Mouse (Mus musculus) limb, embryonic 14.5 days (tissue): ENCODE measurements around the gene Med13l. TPM values are rescaled to one million over a fixed set of nuclear protein-coding genes. Genes with fewer than 3 reads are reported as not detected.
A peak's percentile ranks its signal among the peaks of the same experiment; 100 is the strongest.

Experiments
- ATAC-seq: fragments of 200-750 bp; cut with Nextera tagmentation; 2 replicates; pipeline ENCODE4 v1.8.0; 2017; ENCODE audit warnings: low read depth, moderate number of reproducible peaks, moderate TSS enrichment; ENCODE audit not compliant: low FRiP score
- DNase-seq: peaks from one replicate; pipeline ENCODE4 v3.0.0-alpha.2; 2015; ENCODE audit warnings: low spot score
- H3K27ac ChIP-seq: fragments of 300-500 bp; sonication (generic); replicated peaks from 2 replicates; pipeline ENCODE4 v1.5.1; 2014; ENCODE audit warnings: low read depth, mild to moderate bottlenecking, low read length, moderate library complexity, mixed read lengths
- H3K27me3 ChIP-seq: fragments of 300-500 bp; sonication (generic); 2 replicates; pipeline ENCODE4 v1.6.1; 2014; ENCODE audit warnings: low read length, mixed read lengths; ENCODE audit not compliant: control insufficient read depth, insufficient read depth
- H3K36me3 ChIP-seq: fragments of 300-500 bp; sonication (generic); 2 replicates; pipeline ENCODE4 v1.6.1; 2014; ENCODE audit warnings: mild to moderate bottlenecking, low read length, moderate library complexity, mixed read lengths; ENCODE audit not compliant: control insufficient read depth, insufficient read depth
- H3K4me1 ChIP-seq: fragments of 300-500 bp; sonication (generic); 2 replicates; pipeline ENCODE4 v1.6.1; 2014; ENCODE audit warnings: antibody characterized with exemption, low read length, mixed read lengths; ENCODE audit not compliant: control insufficient read depth, insufficient read depth
- H3K4me2 ChIP-seq: fragments of 300-500 bp; sonication (generic); replicated peaks from 2 replicates; pipeline ENCODE4 v1.6.1; 2014; ENCODE audit warnings: low read depth, mild to moderate bottlenecking, low read length, moderate library complexity; ENCODE audit not compliant: severe bottlenecking
- H3K4me3 ChIP-seq: fragments of 300-500 bp; sonication (generic); replicated peaks from 2 replicates; pipeline ENCODE4 v1.5.1; 2014; ENCODE audit warnings: low read length
- H3K9ac ChIP-seq: fragments of 300-500 bp; sonication (generic); 2 replicates; pipeline ENCODE4 v1.6.1; 2014; ENCODE audit warnings: mild to moderate bottlenecking, low read depth, low read length, moderate library complexity; ENCODE audit not compliant: severe bottlenecking
- H3K9me3 ChIP-seq: fragments of 300-500 bp; sonication (generic); 2 replicates; pipeline ENCODE4 v1.6.1; 2016; ENCODE audit warnings: low read length; ENCODE audit not compliant: control insufficient read depth
- POLR2A ChIP-seq: fragments of 200-500 bp; IDR thresholded peaks from 2 replicates; pipeline ENCODE4 v1.8.0; 2012; ENCODE audit warnings: inconsistent platforms, mild to moderate bottlenecking, moderate library complexity, borderline replicate concordance; ENCODE audit not compliant: insufficient read depth, insufficient read length; ENCODE audit errors: extremely low read depth
- WGBS: fragments of 180-500 bp; shearing (Covaris S2); extraction: QIAGEN DNeasy Blood & Tissue Kit; methylation state at CpG from one replicate; pipeline ENCODE4 v1.1.7; 2014; 5-methylcytosine and 5-hydroxymethylcytosine counted together
- polyA plus RNA-seq, 2 experiments: library from polyadenylated mRNA; depleted of rRNA in 1 of 2; stranded (reverse) in 1 of 2; unstranded in 1 of 2; fragments of >200 nt; fragmentation: Nextera tagmentation in 1 of 2; extraction: Ambion mirVana in 1 of 2; gene quantifications; 2 replicates each; pipeline versions ENCODE4 v1.2.1 to v1.2.3; 2012 to 2014

Gene Med13l
- polyA plus RNA-seq, 2 experiments = 17.8 to 19.8 TPM

DNA sequence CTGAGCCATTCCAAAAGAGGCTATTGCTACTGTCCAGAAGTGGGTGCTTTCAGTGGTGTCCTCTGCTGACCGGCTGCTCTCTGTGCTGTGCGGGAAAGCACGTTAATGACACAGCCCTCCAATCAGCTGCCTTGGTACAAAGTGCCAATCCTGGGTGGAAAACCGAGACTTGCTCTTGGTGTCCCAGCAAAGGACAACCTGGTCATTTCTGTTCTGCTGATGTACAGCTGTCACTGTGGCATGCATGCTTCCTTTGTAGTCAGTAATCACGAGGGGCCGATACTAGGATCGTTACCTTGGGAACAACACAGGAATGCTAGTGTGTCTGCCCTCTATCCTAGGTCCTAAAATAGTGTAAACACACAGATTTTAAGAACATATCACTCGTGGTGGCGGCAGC lies 142.2 kb downstream of the Med13l start:
- Histone ChIP-seq H3K27me3 (no peaks in the 10 kb centered on the region), H3K9me3 (no peaks in the 10 kb centered on the region), H3K4me3 (no peak overlapping the region), H3K36me3 (no peaks in the 10 kb centered on the region), H3K4me1 (peaks cover 41% of the 10 kb centered on the region), H3K27ac (no peak overlapping the region), H3K9ac (no peak overlapping the region), H3K4me2 (no peak overlapping the region)
- no peak for DNase-seq
- TF ChIP-seq POLR2A = no peak
- 37% methylated on average over 9 of the region's 9 CpGs for WGBS
- ATAC-seq = 0 out of 2 replicates have a peak, but pooled peaks have one; percentile 31

DNA sequence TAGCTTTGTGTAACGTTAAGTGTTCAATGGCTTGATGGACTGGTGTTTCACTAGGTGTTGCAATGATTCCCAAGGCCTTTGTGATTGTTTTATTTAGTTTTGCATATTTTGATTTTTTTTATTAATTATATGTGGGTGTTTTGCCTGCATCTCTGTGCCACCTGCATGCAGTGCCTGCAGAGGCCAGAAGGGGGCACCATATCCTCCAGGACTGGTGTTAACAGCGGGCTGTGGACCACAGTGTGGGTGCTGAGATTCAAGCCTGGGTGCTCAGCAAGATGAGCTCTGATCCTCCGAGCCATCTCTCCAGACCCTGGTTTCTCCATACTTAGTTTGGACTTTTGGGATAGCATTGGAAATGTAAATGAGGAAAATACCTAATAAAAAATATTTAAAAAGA lies 143.7 kb downstream of the Med13l start:
- peaks cover 49% of the 10 kb centered on the region for H3K4me1 ChIP-seq
- no peak overlapping the region for H3K4me3 ChIP-seq
- H3K27ac ChIP-seq = no peak overlapping the region
- no peaks in the 10 kb centered on the region for H3K36me3 ChIP-seq
- H3K9me3 ChIP-seq = no peaks in the 10 kb centered on the region
- DNase-seq (no peak), ATAC-seq (no peak)
- no peaks in the 10 kb centered on the region for H3K27me3 ChIP-seq
- WGBS = 87% methylated on average over 3 of the region's 3 CpGs
- no peak overlapping the region for H3K9ac ChIP-seq
- no peak for TF ChIP-seq POLR2A
- H3K4me2 ChIP-seq = no peak overlapping the region

DNA sequence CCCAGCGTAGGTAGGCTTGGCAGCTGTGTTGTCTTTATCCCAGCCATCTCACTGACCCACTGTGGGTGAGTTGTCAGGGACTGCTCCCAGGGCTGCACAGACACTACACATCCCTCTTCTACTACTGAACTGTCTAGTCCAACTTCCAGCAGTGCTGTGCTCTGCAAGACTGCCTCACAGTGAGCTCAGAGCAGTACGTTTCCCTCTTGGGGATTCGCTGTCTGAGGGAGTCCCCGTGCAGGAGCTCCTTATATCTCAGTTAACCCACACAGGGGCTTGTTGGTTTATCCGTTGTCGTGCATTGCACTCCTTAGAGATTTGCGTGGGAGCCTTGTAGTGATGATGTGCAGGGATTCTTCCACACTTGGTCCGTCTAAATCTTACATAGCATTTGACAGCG lies 144.5 kb downstream of the Med13l start:
- DNase-seq = no peak
- no peak for ATAC-seq
- no peak overlapping the region for H3K4me2 ChIP-seq
- TF ChIP-seq POLR2A = no peak
- 91% methylated on average over 9 of the region's 9 CpGs for WGBS
- no peaks in the 10 kb centered on the region for H3K27me3 ChIP-seq
- no peaks in the 10 kb centered on the region for H3K9me3 ChIP-seq
- peaks cover 57% of the 10 kb centered on the region for H3K4me1 ChIP-seq
- H3K4me3 ChIP-seq = no peak overlapping the region
- H3K36me3 ChIP-seq = no peaks in the 10 kb centered on the region
- no peak overlapping the region for H3K27ac ChIP-seq
- H3K9ac ChIP-seq = no peak overlapping the region

DNA sequence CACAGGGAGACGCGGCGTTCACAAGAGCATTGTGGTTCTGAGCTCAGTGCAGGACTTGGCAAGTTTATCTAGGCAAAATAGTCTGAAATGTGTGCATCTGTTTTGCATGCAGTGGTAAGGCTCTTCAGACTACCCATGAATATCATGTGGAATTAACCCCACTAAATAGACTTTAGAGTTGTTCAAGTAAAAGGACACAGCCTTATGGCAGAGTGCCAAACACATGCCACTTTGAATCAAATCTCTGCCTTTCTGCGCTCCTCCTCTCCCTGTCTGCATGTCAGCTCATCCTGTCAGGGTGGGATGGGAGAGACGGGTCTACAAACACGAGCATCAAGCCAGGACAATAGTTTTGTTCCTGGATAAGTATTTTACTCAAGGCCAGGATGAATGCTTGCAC lies 145.5 kb downstream of the Med13l start:
- DNase-seq = peak; percentile 22
- Histone ChIP-seq H3K4me2 (no peak overlapping the region), H3K4me3 (no peak overlapping the region), H3K27ac (no peak overlapping the region), H3K27me3 (no peaks in the 10 kb centered on the region), H3K9me3 (no peaks in the 10 kb centered on the region), H3K4me1 (peaks cover 58% of the 10 kb centered on the region), H3K36me3 (no peaks in the 10 kb centered on the region), H3K9ac (no peak overlapping the region)
- TF ChIP-seq POLR2A = no peak
- WGBS = 69% methylated on average over 6 of the region's 6 CpGs
- ATAC-seq = no peak

GRCm38 (mm10) chr5:118706414-118706813 lies 145.9 kb downstream of the Med13l start:
- no peak for DNase-seq
- Histone ChIP-seq H3K27me3 (no peaks in the 10 kb centered on the region), H3K9me3 (no peaks in the 10 kb centered on the region), H3K9ac (no peak overlapping the region), H3K4me3 (no peak overlapping the region), H3K4me2 (no peak overlapping the region), H3K36me3 (no peaks in the 10 kb centered on the region), H3K27ac (no peak overlapping the region), H3K4me1 (peaks cover 56% of the 10 kb centered on the region)
- ATAC-seq = no peak
- WGBS = 46% methylated on average over 3 of the region's 3 CpGs
- no peak for TF ChIP-seq POLR2A

GRCm38 (mm10) chr5:118707501-118707900 lies 147.0 kb downstream of the Med13l start:
- ATAC-seq (no peak), DNase-seq (no peak)
- TF ChIP-seq POLR2A = no peak
- H3K4me1 ChIP-seq = peaks cover 48% of the 10 kb centered on the region
- H3K36me3 ChIP-seq = no peaks in the 10 kb centered on the region
- 66% methylated on average over 5 of the region's 5 CpGs for WGBS
- H3K27ac ChIP-seq = no peak overlapping the region
- H3K9ac ChIP-seq = no peak overlapping the region
- H3K4me3 ChIP-seq = no peak overlapping the region
- H3K4me2 ChIP-seq = no peak overlapping the region
- no peaks in the 10 kb centered on the region for H3K27me3 ChIP-seq
- H3K9me3 ChIP-seq = no peaks in the 10 kb centered on the region
